Mouse (Mus musculus): ENCODE results near the gene Lama2. TPM values are rescaled to one million over a fixed set of nuclear protein-coding genes. Genes with fewer than 3 reads are reported as not detected.

Lama2 gene
- polyA plus RNA-seq, 1 experiment from 2014 or later: 17.2 TPM

DNA sequence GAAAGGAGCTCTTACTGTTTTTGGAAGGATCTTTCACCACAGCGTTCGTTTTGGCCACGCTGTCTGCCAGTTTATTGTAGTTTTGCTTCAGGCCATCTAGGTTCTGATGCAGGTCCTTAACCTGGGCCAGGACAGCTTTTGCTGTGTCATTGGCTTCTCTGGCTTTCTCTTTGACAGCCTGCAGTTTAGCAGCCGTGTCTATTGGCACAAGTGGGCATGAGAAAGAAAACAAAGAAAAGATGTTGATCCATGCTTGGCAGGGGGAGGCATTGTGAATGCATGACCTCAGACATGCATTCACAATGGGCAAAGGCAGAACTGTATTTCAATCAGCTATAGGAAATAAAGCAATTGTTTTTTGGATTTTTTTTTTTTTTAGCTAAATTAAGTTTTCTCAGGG lies 565.1 kb downstream of the Lama2 start:
- no peaks in the 10 kb centered on the region for H3K27me3 ChIP-seq
- ATAC-seq (ENCODE audit: insufficient number of reproducible peaks, low FRiP score, low TSS enrichment, low read depth): no peak

DNA sequence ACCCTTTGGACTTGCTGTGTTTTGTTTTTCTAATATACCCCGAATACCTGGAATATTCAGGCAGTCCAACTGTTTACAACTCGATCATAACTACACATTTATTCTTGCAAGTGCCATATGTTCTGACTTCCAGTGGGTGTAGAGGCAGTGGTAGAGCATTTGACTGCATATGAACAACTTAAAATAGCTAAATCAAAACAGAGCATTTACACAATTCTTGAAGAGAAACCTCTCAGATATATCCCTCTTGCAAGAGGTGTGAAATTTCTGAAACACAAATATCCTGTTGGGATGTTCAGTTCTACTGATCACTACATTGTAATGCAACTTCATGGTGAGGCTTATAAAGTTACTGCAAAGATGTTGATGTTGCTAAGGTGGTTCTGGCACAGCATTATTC lies 572.4 kb downstream of the Lama2 start:
- no peak overlapping the region for H3K4me2 ChIP-seq
- H3K9me3 ChIP-seq: no peaks in the 10 kb centered on the region
- H3K4me1 ChIP-seq: no peaks in the 10 kb centered on the region
- no peaks in the 10 kb centered on the region for H3K36me3 ChIP-seq
- ATAC-seq (ENCODE audit: insufficient number of reproducible peaks, low FRiP score, low TSS enrichment, low read depth): no peak
- H3K27ac ChIP-seq: no peak overlapping the region
- H3K9ac ChIP-seq: no peak overlapping the region
- WGBS: 75% methylated on average over 2 of the region's 2 CpGs
- H3K4me3 ChIP-seq: no peak overlapping the region
- no peaks in the 10 kb centered on the region for H3K27me3 ChIP-seq

More for the DNA sequence above, 565.1 kb downstream of the Lama2 start:
- no peak overlapping the region for H3K4me2 ChIP-seq
- no peaks in the 10 kb centered on the region for H3K9me3 ChIP-seq
- H3K36me3 ChIP-seq: no peaks in the 10 kb centered on the region
- no peak overlapping the region for H3K9ac ChIP-seq
- H3K27ac ChIP-seq: no peak overlapping the region
- no peak overlapping the region for H3K4me3 ChIP-seq
- WGBS: 50% methylated on average over 4 of the region's 4 CpGs
- no peaks in the 10 kb centered on the region for H3K4me1 ChIP-seq

DNA sequence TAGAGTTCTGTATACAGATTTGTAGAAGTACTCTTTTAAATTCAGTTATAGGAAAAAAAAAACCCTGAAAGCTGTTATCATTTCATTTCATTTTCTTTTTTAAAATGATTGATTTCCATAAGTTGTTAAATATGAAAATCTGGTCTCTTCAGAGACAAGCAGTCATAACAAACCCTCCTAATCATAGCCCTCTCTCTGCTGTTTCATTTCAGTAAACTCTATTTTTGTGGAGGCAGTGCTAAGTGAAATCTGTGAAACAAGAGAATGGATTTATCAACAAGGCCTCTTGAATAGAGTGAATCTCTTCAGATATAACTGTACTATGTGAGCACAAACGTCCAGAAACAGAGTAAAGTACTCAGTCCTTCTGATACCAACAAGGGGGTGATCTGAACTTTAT lies 577.7 kb downstream of the Lama2 start:
- H3K27ac ChIP-seq: no peak overlapping the region
- H3K27me3 ChIP-seq: no peaks in the 10 kb centered on the region
- H3K9ac ChIP-seq: no peak overlapping the region
- H3K4me3 ChIP-seq: no peak overlapping the region
- no peaks in the 10 kb centered on the region for H3K9me3 ChIP-seq
- ATAC-seq (ENCODE audit: insufficient number of reproducible peaks, low FRiP score, low TSS enrichment, low read depth): no peak
- H3K4me1 ChIP-seq: no peaks in the 10 kb centered on the region
- no peaks in the 10 kb centered on the region for H3K36me3 ChIP-seq
- no peak overlapping the region for H3K4me2 ChIP-seq
- WGBS: 59% methylated on average over 1 of the region's 1 CpGs

DNA sequence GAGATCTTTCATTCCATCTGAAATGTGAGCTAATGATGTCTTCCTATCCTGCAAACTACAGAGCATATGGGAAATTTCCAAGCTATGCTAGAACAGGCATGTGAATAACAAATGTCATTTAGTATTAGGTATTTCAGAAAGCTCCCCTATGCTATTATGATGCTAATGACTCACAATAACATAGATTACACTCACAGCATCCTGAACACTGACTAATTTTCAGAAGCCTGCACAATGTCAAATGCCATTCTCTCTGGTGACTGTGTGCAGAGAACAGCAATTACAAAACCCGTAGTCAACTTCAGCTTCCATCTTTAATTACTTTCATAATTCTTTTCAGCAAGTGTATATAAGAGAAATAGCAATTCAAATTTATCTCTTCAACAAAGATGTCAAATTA lies 596.9 kb downstream of the Lama2 start:
- Histone ChIP-seq H3K9me3 (no peaks in the 10 kb centered on the region), H3K9ac (no peak overlapping the region), H3K4me3 (no peak overlapping the region), H3K27me3 (no peaks in the 10 kb centered on the region), H3K27ac (no peak overlapping the region), H3K4me2 (no peak overlapping the region), H3K36me3 (no peaks in the 10 kb centered on the region), H3K4me1 (no peaks in the 10 kb centered on the region)
- WGBS: 52% methylated on average over 1 of the region's 1 CpGs
- no peak for ATAC-seq (ENCODE audit: insufficient number of reproducible peaks, low FRiP score, low TSS enrichment, low read depth)

DNA sequence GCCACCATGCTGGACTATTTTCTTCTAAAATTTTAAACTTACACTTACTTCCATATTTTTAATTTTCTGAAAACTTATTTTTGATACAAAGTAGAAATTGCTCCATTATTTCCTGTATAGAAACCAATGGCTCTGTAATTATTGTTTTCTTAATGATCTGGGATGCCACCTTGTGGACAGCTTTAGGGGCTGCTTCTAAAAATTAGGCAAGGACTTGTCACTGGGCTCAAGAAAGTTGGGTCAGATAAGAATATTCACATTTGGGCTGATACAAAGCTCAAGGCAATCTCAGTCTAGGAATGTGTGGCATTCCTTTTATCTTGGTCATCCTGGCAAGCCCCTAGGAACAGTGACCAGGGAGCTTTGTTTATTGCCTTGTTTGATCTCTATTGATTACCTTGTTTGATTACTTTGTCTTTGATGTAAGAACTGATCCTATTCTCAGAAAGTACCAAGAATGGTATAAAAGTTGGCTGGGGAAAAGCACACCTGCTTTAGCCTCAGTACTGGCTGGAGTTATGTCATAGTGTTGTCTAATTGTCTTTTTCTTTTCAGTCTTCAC lies 606.7 kb downstream of the Lama2 start:
- no peak overlapping the region for H3K4me3 ChIP-seq
- no peak for ATAC-seq (ENCODE audit: insufficient number of reproducible peaks, low FRiP score, low TSS enrichment, low read depth)

DNA sequence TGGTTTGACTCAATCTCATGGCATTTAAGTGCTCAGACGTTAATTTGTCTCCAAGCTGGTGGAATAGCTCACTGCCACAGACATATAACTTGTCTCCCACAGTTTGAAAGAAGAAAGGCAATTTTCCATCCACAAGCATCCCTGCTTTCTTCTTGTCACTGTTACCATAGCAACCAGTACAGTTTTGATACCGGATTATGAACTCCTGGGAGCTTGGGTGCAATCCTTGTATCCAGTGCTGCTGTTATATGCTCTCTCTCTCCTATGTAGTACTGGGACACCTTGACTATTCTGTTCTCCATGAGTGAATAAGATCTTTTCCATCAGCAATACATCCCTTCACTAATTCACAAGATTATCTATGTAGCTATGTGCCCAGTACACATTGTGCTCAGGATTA lies 612.2 kb downstream of the Lama2 start:
- Histone ChIP-seq H3K4me3 (no peak overlapping the region), H3K36me3 (no peaks in the 10 kb centered on the region), H3K9ac (no peak overlapping the region), H3K27me3 (no peaks in the 10 kb centered on the region), H3K9me3 (no peaks in the 10 kb centered on the region), H3K4me2 (no peak overlapping the region), H3K4me1 (no peaks in the 10 kb centered on the region), H3K27ac (no peak overlapping the region)
- WGBS: 78% methylated on average over 2 of the region's 2 CpGs
- no peak for ATAC-seq (ENCODE audit: insufficient number of reproducible peaks, low FRiP score, low TSS enrichment, low read depth)

More for the DNA sequence above, 606.7 kb downstream of the Lama2 start:
- no peaks in the 10 kb centered on the region for H3K36me3 ChIP-seq
- H3K4me2 ChIP-seq: no peak overlapping the region
- no peaks in the 10 kb centered on the region for H3K4me1 ChIP-seq
- no peak overlapping the region for H3K9ac ChIP-seq
- no peak overlapping the region for H3K27ac ChIP-seq
- no peaks in the 10 kb centered on the region for H3K9me3 ChIP-seq
- H3K27me3 ChIP-seq: no peaks in the 10 kb centered on the region

DNA sequence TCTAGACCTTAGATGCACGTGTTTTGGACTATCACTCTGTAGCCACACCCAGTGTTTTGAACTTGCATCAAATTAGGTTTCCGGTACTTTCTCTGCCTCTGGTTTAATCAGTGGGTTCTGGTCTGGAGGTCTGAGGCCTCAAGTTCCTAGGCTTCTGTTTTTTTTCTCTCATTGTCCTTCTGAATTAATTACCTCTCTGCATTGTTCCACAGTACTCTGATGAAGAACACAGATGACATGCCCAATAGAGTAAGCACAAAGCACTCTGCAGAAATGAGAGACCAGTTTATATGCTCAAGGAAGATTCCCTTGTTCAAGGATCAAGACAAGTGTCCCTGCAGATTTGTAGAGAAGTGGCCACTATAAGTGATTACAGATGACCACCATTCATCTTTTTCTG lies 613.8 kb downstream of the Lama2 start:
- H3K4me1 ChIP-seq: no peaks in the 10 kb centered on the region
- H3K36me3 ChIP-seq: no peaks in the 10 kb centered on the region
- no peak overlapping the region for H3K4me2 ChIP-seq
- no peak overlapping the region for H3K4me3 ChIP-seq
- no peak for ATAC-seq (ENCODE audit: insufficient number of reproducible peaks, low FRiP score, low TSS enrichment, low read depth)
- H3K9ac ChIP-seq: no peak overlapping the region
- WGBS: 60% methylated on average over 2 of the region's 2 CpGs
- H3K9me3 ChIP-seq: no peaks in the 10 kb centered on the region
- H3K27ac ChIP-seq: no peak overlapping the region
- H3K27me3 ChIP-seq: no peaks in the 10 kb centered on the region

DNA sequence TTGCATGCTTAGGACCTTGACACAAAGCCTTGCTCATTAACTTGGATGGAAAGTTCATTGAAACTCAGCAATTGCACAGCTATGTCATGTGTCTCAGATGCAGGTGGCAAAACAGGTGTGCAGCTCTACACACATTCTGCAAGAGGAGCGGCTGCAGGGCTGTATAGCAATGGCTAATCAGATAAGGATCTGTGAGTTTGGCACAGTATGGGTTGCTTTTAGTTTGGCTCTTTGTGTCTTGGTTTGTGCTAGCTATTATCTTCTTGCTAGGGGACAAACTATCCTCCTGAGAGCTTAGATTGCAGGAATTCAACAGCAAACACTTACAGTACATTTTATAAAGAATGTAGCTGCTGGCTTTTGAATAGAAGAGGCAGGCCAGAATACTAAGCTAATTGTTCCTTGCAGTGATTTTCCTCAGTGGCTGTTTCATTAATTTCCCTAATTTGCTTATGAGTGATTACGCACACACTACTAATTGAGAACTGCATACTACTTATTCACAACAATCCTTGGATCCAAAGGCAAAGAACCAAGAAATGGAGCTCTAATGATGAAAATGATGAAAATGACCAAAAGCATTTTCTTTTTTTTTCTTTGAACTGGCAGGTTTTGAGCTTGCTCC lies 617.9 kb downstream of the Lama2 start:
- 78% methylated on average over 2 of the region's 2 CpGs for WGBS
- Histone ChIP-seq H3K9me3 (no peaks in the 10 kb centered on the region), H3K27ac (no peak overlapping the region), H3K4me2 (no peak overlapping the region), H3K4me3 (no peak overlapping the region), H3K4me1 (no peaks in the 10 kb centered on the region), H3K9ac (no peak overlapping the region), H3K27me3 (no peaks in the 10 kb centered on the region), H3K36me3 (no peaks in the 10 kb centered on the region)
- no peak for ATAC-seq (ENCODE audit: insufficient number of reproducible peaks, low FRiP score, low TSS enrichment, low read depth)

DNA sequence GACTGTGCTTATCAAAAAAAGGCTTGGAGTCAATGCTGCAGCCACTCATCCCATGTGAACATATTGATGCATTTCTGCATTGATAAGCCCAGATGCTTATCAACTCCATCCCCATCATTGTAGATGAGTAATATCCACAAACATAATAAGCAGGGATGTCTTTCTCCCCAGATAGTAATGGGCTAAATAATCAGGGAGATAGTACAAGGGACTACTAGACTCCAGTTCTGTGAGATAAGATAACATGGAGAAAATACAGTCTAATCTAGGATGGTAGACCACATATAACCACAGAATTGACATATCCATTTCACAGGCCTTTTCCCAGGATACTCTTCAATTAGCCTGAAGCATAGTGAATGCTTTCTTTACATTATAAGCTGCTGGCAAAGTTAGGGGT lies 622.9 kb downstream of the Lama2 start:
- no peaks in the 10 kb centered on the region for H3K27me3 ChIP-seq
- H3K4me3 ChIP-seq: no peak overlapping the region
- H3K27ac ChIP-seq: no peak overlapping the region
- no peak for ATAC-seq (ENCODE audit: insufficient number of reproducible peaks, low FRiP score, low TSS enrichment, low read depth)
- H3K4me1 ChIP-seq: no peaks in the 10 kb centered on the region
- no peaks in the 10 kb centered on the region for H3K36me3 ChIP-seq
- H3K9ac ChIP-seq: no peak overlapping the region
- H3K9me3 ChIP-seq: no peaks in the 10 kb centered on the region
- H3K4me2 ChIP-seq: no peak overlapping the region

DNA sequence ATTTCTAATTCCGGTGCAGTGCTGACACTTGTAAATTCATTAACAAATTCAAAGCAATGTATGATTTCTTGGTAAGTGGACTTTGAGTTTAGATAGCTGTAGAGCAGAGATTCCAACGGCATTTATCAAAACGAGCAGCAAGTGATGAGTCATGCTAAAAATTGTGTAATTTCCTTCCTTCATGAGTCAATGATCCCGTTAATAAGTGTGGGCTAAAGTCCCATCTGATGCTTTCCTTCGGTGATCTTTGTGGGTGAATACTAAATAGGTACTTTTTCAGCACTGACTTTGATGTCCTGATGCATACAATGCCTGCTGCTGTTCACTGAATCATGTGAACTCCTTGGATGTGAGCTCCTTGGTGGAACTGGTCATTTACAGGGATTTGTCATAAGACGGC lies 623.6 kb downstream of the Lama2 start:
- H3K27ac ChIP-seq: no peak overlapping the region
- H3K9ac ChIP-seq: no peak overlapping the region
- no peaks in the 10 kb centered on the region for H3K36me3 ChIP-seq
- WGBS: 64% methylated on average over 6 of the region's 6 CpGs
- H3K4me3 ChIP-seq: no peak overlapping the region
- ATAC-seq (ENCODE audit: insufficient number of reproducible peaks, low FRiP score, low TSS enrichment, low read depth): no peak
- no peaks in the 10 kb centered on the region for H3K4me1 ChIP-seq
- H3K4me2 ChIP-seq: no peak overlapping the region
- no peaks in the 10 kb centered on the region for H3K27me3 ChIP-seq
- H3K9me3 ChIP-seq: no peaks in the 10 kb centered on the region

DNA sequence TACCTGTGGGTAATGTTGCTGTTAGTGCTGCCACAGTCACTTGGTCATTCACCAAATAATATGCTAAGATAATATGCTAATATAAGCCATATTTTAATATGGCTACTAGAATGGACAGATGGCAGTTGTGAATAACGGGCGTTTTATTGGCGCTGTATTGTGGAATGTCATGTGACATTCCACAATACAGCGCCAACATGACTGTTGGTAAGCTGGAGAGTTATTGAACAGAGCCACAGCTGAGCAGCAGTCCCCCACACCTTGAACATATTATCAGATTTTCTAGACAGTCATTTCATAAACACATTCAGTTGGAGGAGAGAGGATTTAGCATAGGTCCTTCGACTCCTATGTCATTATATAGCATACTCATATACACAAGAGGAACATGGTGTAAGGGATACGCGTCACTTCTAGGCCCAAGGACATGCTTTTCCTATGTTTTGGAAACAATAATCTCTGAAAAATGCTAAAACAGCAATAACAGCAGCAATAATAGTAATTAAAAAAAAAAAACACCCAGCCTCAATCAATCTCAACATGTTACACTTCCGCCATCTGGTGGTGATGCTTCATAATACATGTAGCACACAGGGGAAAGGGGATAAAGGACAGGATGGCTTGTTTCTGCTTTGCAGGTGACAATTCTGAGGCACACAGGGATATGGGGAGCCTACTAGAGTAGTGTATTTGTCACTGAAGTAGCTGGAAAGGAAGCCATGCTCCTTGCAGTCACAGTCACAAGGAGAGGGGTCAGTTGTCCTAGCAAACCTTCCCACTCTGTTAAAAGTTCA lies 624.2 kb downstream of the Lama2 start:
- no peak for ATAC-seq (ENCODE audit: insufficient number of reproducible peaks, low FRiP score, low TSS enrichment, low read depth)
- no peak overlapping the region for H3K9ac ChIP-seq
- H3K27me3 ChIP-seq: no peaks in the 10 kb centered on the region
- H3K4me2 ChIP-seq: no peak overlapping the region
- H3K36me3 ChIP-seq: no peaks in the 10 kb centered on the region
- no peaks in the 10 kb centered on the region for H3K4me1 ChIP-seq
- no peaks in the 10 kb centered on the region for H3K9me3 ChIP-seq
- 61% methylated on average over 8 of the region's 8 CpGs for WGBS
- no peak overlapping the region for H3K4me3 ChIP-seq
- no peak overlapping the region for H3K27ac ChIP-seq

DNA sequence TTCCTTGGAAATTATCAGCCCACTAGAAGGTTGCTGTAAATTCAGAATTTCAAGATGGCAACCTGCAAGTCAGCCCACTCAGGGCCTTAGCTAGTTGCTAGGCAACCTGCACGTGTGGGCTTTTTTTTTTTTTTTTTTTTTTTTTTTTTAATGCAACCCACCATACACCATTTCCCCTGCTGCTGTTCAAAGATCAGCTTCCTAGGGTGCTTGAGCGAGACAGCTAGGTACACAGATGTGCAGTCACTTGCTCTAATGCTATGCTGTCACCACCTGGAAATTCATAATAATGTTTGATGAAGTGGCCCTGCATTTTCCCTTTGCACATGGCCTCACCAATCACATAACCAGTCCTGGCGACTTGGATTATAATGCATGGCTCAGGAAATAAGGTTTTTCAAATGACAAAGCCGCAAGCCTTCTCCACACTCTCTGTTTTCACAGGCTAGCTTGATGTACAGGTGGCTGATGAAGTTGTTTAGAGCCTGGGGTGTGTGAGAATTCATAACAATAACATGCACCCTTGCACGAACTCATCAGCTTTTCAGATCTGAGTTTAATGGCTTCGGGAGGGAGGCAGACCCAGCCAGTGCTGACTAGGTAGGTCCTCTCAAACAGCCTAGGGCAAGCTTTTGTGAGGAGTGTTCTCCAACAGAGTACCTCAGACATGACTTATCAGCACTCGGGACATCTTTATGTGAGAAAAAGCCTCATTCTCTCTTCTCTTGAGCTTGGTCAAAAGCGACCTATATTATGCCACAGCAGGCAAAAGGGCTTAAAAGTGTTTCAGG lies 625.4 kb downstream of the Lama2 start:
- Histone ChIP-seq H3K36me3 (no peaks in the 10 kb centered on the region), H3K27me3 (no peaks in the 10 kb centered on the region), H3K4me3 (no peak overlapping the region), H3K4me2 (no peak overlapping the region), H3K9me3 (no peaks in the 10 kb centered on the region), H3K9ac (no peak overlapping the region), H3K4me1 (no peaks in the 10 kb centered on the region), H3K27ac (no peak overlapping the region)
- no peak for ATAC-seq (ENCODE audit: insufficient number of reproducible peaks, low FRiP score, low TSS enrichment, low read depth)
- WGBS: 44% methylated on average over 8 of the region's 8 CpGs

Measured in limb, embryonic 15.5 days (tissue).